Mouse (Mus musculus): ENCODE measurements around the gene Top1. TPM values are rescaled to one million over a fixed set of nuclear protein-coding genes. Genes with fewer than 3 reads are reported as not detected.

Top1 gene
- total and polyA plus RNA-seq, 2 experiments: 6.2 to 26.1 TPM

- H3K79me2 ChIP-seq (ENCODE audit: control insufficient read depth, insufficient read depth, low read length): no peaks in the 10 kb centered on the region
- no peak overlapping the region for H3K9ac ChIP-seq (ENCODE audit: low read depth, low read length)
- no peak for DNase-seq (ENCODE audit: extremely low read depth, low read depth, low spot score)
- no peak overlapping the region for H3K27ac ChIP-seq (replicated peaks; ENCODE audit: insufficient read depth, low read depth, low read length)
- no peaks in the 10 kb centered on the region for H3K36me3 ChIP-seq (ENCODE audit: control insufficient read depth, insufficient read depth, low read length)
- H3K4me3 ChIP-seq (ENCODE audit: insufficient read depth, low read depth, low read length): no peak overlapping the region
- WGBS: 88% methylated on average over 13 of the region's 13 CpGs
- TF ChIP-seq CTCF (IDR thresholded peaks at IDR 0.05; ENCODE audit: low read depth, low read length): no peak
- TF ChIP-seq POLR2A (IDR thresholded peaks at IDR 0.05; ENCODE audit: extremely low read depth, insufficient read depth, low read length): no peak
- no peaks in the 10 kb centered on the region for H3K4me1 ChIP-seq (ENCODE audit: control insufficient read depth, insufficient read depth, low read length)
- no peaks in the 10 kb centered on the region for H3K27me3 ChIP-seq (ENCODE audit: control insufficient read depth, insufficient read depth, low read length)
Measured at GRCm38 (mm10) chr2:160639911-160640717, 5.6 kb upstream of the Top1 start.

- no peak overlapping the region for H3K27ac ChIP-seq (replicated peaks; ENCODE audit: insufficient read depth, low read depth, low read length)
Measured at GRCm38 (mm10) chr2:160641176-160641575, 4.5 kb upstream of the Top1 start.

GRCm38 (mm10) chr2:160646144-160646844, 606 bp downstream of the Top1 start:
- Histone ChIP-seq H3K4me3 (ENCODE audit: insufficient read depth, low read depth, low read length) (peak overlapping the region; percentile 85), H3K27me3 (ENCODE audit: control insufficient read depth, insufficient read depth, low read length) (no peaks in the 10 kb centered on the region), H3K9ac (ENCODE audit: low read depth, low read length) (peak overlapping the region; percentile 96), H3K36me3 (ENCODE audit: control insufficient read depth, insufficient read depth, low read length) (peaks cover 2% of the 10 kb centered on the region; the same call in 1 of the 2 replicates), H3K79me2 (ENCODE audit: control insufficient read depth, insufficient read depth, low read length) (peaks cover 13% of the 10 kb centered on the region; the same call in 1 of the 2 replicates), H3K27ac (replicated peaks; ENCODE audit: insufficient read depth, low read depth, low read length) (peak overlapping the region; percentile 89), H3K4me1 (ENCODE audit: control insufficient read depth, insufficient read depth, low read length) (peaks cover 8% of the 10 kb centered on the region; the same call in 1 of the 2 replicates)
- under 1% methylated on average over 76 of the region's 76 CpGs for WGBS
- no peak for DNase-seq (ENCODE audit: extremely low read depth, low read depth, low spot score)
- no peak for TF ChIP-seq POLR2A (IDR thresholded peaks at IDR 0.05; ENCODE audit: extremely low read depth, insufficient read depth, low read length)
- TF ChIP-seq CTCF (IDR thresholded peaks at IDR 0.05; ENCODE audit: low read depth, low read length): no peak

More at GRCm38 (mm10) chr2:160641176-160641575, 4.5 kb upstream of the Top1 start:
- H3K36me3 ChIP-seq (ENCODE audit: control insufficient read depth, insufficient read depth, low read length): no peaks in the 10 kb centered on the region
- no peaks in the 10 kb centered on the region for H3K27me3 ChIP-seq (ENCODE audit: control insufficient read depth, insufficient read depth, low read length)
- H3K4me3 ChIP-seq (ENCODE audit: insufficient read depth, low read depth, low read length): no peak overlapping the region
- TF ChIP-seq CTCF (IDR thresholded peaks at IDR 0.05; ENCODE audit: low read depth, low read length): no peak
- no peak for TF ChIP-seq POLR2A (IDR thresholded peaks at IDR 0.05; ENCODE audit: extremely low read depth, insufficient read depth, low read length)
- 58% methylated on average over 2 of the region's 2 CpGs for WGBS
- no peaks in the 10 kb centered on the region for H3K4me1 ChIP-seq (ENCODE audit: control insufficient read depth, insufficient read depth, low read length)
- no peak overlapping the region for H3K9ac ChIP-seq (ENCODE audit: low read depth, low read length)
- H3K79me2 ChIP-seq (ENCODE audit: control insufficient read depth, insufficient read depth, low read length): no peaks in the 10 kb centered on the region
- DNase-seq (ENCODE audit: extremely low read depth, low read depth, low spot score): no peak

GRCm38 (mm10) chr2:160646845-160647178, 1.1 kb downstream of the Top1 start:
- H3K27me3 ChIP-seq (ENCODE audit: control insufficient read depth, insufficient read depth, low read length): no peaks in the 10 kb centered on the region
- peak; percentile 48 for DNase-seq (ENCODE audit: extremely low read depth, low read depth, low spot score)
- H3K4me3 ChIP-seq (ENCODE audit: insufficient read depth, low read depth, low read length): peak overlapping the region; percentile 85
- H3K79me2 ChIP-seq (ENCODE audit: control insufficient read depth, insufficient read depth, low read length): peaks cover 13% of the 10 kb centered on the region; the same call in 1 of the 2 replicates
- H3K9ac ChIP-seq (ENCODE audit: low read depth, low read length): peak overlapping the region; percentile 96
- H3K27ac ChIP-seq (replicated peaks; ENCODE audit: insufficient read depth, low read depth, low read length): peak overlapping the region; percentile 89
- WGBS: under 1% methylated on average over 17 of the region's 17 CpGs
- H3K36me3 ChIP-seq (ENCODE audit: control insufficient read depth, insufficient read depth, low read length): peaks cover 2% of the 10 kb centered on the region; the same call in 1 of the 2 replicates
- TF ChIP-seq POLR2A (IDR thresholded peaks at IDR 0.05; ENCODE audit: extremely low read depth, insufficient read depth, low read length) (no peak), CTCF (IDR thresholded peaks at IDR 0.05; ENCODE audit: low read depth, low read length) (no peak)
- peaks cover 8% of the 10 kb centered on the region; the same call in 1 of the 2 replicates for H3K4me1 ChIP-seq (ENCODE audit: control insufficient read depth, insufficient read depth, low read length)

- Histone ChIP-seq H3K4me3 (ENCODE audit: insufficient read depth, low read depth, low read length) (no peak overlapping the region), H3K27me3 (ENCODE audit: control insufficient read depth, insufficient read depth, low read length) (no peaks in the 10 kb centered on the region), H3K36me3 (ENCODE audit: control insufficient read depth, insufficient read depth, low read length) (peaks cover 8% of the 10 kb centered on the region), H3K9ac (ENCODE audit: low read depth, low read length) (no peak overlapping the region), H3K79me2 (ENCODE audit: control insufficient read depth, insufficient read depth, low read length) (peaks cover 21% of the 10 kb centered on the region; the same call in 1 of the 2 replicates), H3K27ac (replicated peaks; ENCODE audit: insufficient read depth, low read depth, low read length) (no peak overlapping the region), H3K4me1 (ENCODE audit: control insufficient read depth, insufficient read depth, low read length) (peaks cover 10% of the 10 kb centered on the region; the same call in 1 of the 2 replicates)
- whole genome bisulfite sequencing: 64% methylated on average over 2 of the region's 2 CpGs
- no peak for TF ChIP-seq POLR2A (IDR thresholded peaks at IDR 0.05; ENCODE audit: extremely low read depth, insufficient read depth, low read length)
- no peak for TF ChIP-seq CTCF (IDR thresholded peaks at IDR 0.05; ENCODE audit: low read depth, low read length)
- DNase-seq (ENCODE audit: extremely low read depth, low read depth, low spot score): no peak
Measured at GRCm38 (mm10) chr2:160648097-160648496, 2.4 kb downstream of the Top1 start.

All from liver, adult 2 months (tissue).